In the genomic region with DNA sequence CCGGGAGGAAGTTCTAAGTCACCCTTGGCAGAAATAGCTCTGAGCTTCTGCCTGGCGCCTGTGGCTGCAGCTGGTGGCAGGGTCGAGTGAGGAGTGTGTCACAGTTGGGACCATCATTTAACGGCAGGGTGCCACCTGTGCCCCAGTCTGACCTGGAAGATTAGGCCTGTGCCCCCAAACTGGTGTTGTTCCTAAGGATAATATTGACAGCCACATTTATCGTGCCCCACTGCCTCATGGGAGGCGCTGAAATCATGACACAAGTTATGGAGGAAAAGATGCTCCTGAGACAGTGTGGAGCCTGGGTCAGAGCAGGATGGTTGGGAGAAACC, we compare ENCODE assay signal across 27 mouse cellular contexts. TPM values are rescaled to one million over a fixed set of nuclear protein-coding genes. Genes with fewer than 3 reads are reported as not detected.
A peak's percentile ranks its signal among the peaks of the same experiment; 100 is the strongest.
DNase-seq lines count a peak whose midpoint lies in the region; ATAC-seq and TF ChIP-seq lines count a peak whose summit lies in the region.
"Had no signal": no experiment of that assay in that cellular context is flagged by ENCODE, and none has a peak within 500 bp of the region (broad histone marks: within the 10 kb centered on the region; RNA-seq: fewer than 3 reads in every experiment).

No protein-coding gene starts in this region.

- no peak for DNase-seq in liver, embryonic 11.5 days (ENCODE audit: low spot score)
- DNase-seq in liver, result no peak
- peak; percentile 47 for DNase-seq in thymus, postnatal 25 days
- DNase-seq in MN1 (ENCODE audit: low spot score), result no peak
- DNase-seq: adrenal gland, adult 2 months; B cell, adult 2 months; cerebellum, adult 9-11 months; heart, postnatal 36 days; lung, embryonic 14.5 days; lung, postnatal 4 days; midbrain, embryonic 14.5 days; right cerebral cortex, postnatal 25 days had no signal

- WGBS in liver, embryonic 11.5 days, result 36% methylated on average over 6 of the region's 6 CpGs
- 12% methylated on average over 6 of the region's 6 CpGs for WGBS in bone marrow, adult 2 months
- 21% methylated on average over 6 of the region's 6 CpGs for WGBS in liver, embryonic 15.5 days (ENCODE audit: insufficient replicate concordance)

- H3K27ac ChIP-seq in liver, embryonic 11.5 days (ENCODE audit: low read depth, low read length), result peak overlapping the region; percentile 97
- peak overlapping the region; percentile 55 for H3K27ac ChIP-seq in bone marrow, adult 2 months (ENCODE audit: control insufficient read depth, insufficient read depth, low read depth, low read length, poor library complexity)
- H3K27ac ChIP-seq in liver, embryonic 15.5 days (replicated peaks), result peak overlapping the region; percentile 94
- H3K27ac ChIP-seq: embryonic facial prominence, embryonic 12.5 days; hindbrain, embryonic 15.5 days; neural tube, embryonic 15.5 days had no signal

- H3K4me3 ChIP-seq in liver, embryonic 11.5 days (ENCODE audit: low read depth, low read length), result no peak overlapping the region
- no peak overlapping the region for H3K4me3 ChIP-seq in bone marrow, adult 2 months (replicated peaks; ENCODE audit: control insufficient read depth, low read depth, low read length)
- no peak overlapping the region for H3K4me3 ChIP-seq in liver, embryonic 15.5 days (replicated peaks)
- H3K4me3 ChIP-seq: embryonic facial prominence, embryonic 12.5 days; hindbrain, embryonic 15.5 days; neural tube, embryonic 15.5 days had no signal

- TF ChIP-seq POLR2A in bone marrow, adult 2 months (IDR thresholded peaks at IDR 0.05; ENCODE audit: borderline replicate concordance, control insufficient read depth, low read depth, low read length), result no peak

- H3K27me3 ChIP-seq in liver, embryonic 11.5 days (replicated peaks; ENCODE audit: control insufficient read depth, insufficient read depth, low read length), result no peaks in the 10 kb centered on the region
- no peaks in the 10 kb centered on the region for H3K27me3 ChIP-seq in liver, embryonic 15.5 days
- H3K27me3 ChIP-seq: embryonic facial prominence, embryonic 12.5 days; hindbrain, embryonic 15.5 days; neural tube, embryonic 15.5 days had no signal

- H3K9me3 ChIP-seq in liver, embryonic 11.5 days (ENCODE audit: control insufficient read depth, low read length), result no peaks in the 10 kb centered on the region
- H3K9me3 ChIP-seq in liver, embryonic 15.5 days (replicated peaks), result 0 out of 2 replicates have a peak, but pooled peaks cover 3% of the 10 kb centered on the region
- H3K9me3 ChIP-seq: embryonic facial prominence, embryonic 12.5 days; hindbrain, embryonic 15.5 days; neural tube, embryonic 15.5 days had no signal

- H3K36me3 ChIP-seq in liver, embryonic 11.5 days (ENCODE audit: control insufficient read depth, insufficient read depth, low read length), result no peaks in the 10 kb centered on the region
- no peaks in the 10 kb centered on the region for H3K36me3 ChIP-seq in liver, embryonic 15.5 days (replicated peaks)
- H3K36me3 ChIP-seq: embryonic facial prominence, embryonic 12.5 days; hindbrain, embryonic 15.5 days; neural tube, embryonic 15.5 days had no signal

- peak overlapping the region; percentile 49 for H3K9ac ChIP-seq in liver, embryonic 11.5 days (ENCODE audit: low read depth, low read length)
- peak overlapping the region; percentile 58 for H3K9ac ChIP-seq in liver, embryonic 15.5 days
- H3K9ac ChIP-seq: embryonic facial prominence, embryonic 12.5 days; hindbrain, embryonic 15.5 days; lung, embryonic 14.5 days; neural tube, embryonic 15.5 days had no signal

- TF ChIP-seq CTCF in bone marrow, adult 2 months (IDR thresholded peaks at IDR 0.05; ENCODE audit: control insufficient read depth, insufficient read depth, low read length), result no peak

- H3K4me2 ChIP-seq in liver, embryonic 11.5 days, result peak overlapping the region; percentile 49
- H3K4me2 ChIP-seq in liver, embryonic 15.5 days, result peak overlapping the region; percentile 60
- H3K4me2 ChIP-seq: embryonic facial prominence, embryonic 12.5 days; hindbrain, embryonic 15.5 days; lung, embryonic 14.5 days; neural tube, embryonic 15.5 days had no signal

- H3K4me1 ChIP-seq in liver, embryonic 11.5 days (replicated peaks; ENCODE audit: control insufficient read depth, insufficient read depth, low read length), result peaks cover 78% of the 10 kb centered on the region
- peaks cover 12% of the 10 kb centered on the region for H3K4me1 ChIP-seq in bone marrow, adult 2 months (ENCODE audit: control insufficient read depth, insufficient read depth, low read length)
- H3K4me1 ChIP-seq in liver, embryonic 15.5 days (replicated peaks), result peaks cover 97% of the 10 kb centered on the region
- H3K4me1 ChIP-seq: hindbrain, embryonic 15.5 days; neural tube, embryonic 15.5 days had no signal

- ATAC-seq in liver, embryonic 11.5 days (replicated peaks; ENCODE audit: low FRiP score), result no peak
- ATAC-seq in liver, embryonic 15.5 days (ENCODE audit: insufficient read depth), result no peak
- no peak for ATAC-seq in erythroid progenitor cell, adult 5-6 weeks (replicated peaks; ENCODE audit: low FRiP score, poor library complexity, severe bottlenecking)
- ATAC-seq: forebrain, embryonic 16.5 days; intestine, embryonic 16.5 days had no signal

RNA-seq across cellular contexts. Expression of gene Gtf3c5, which starts 16.0 kb away (rescaled TPM):
- polyA plus RNA-seq in liver, embryonic 11.5 days (2014; fragmentation: Nextera tagmentation; extraction: Ambion mirVana), result 30.8 and 32.9 TPM in 2 replicates
- polyA plus RNA-seq in bone marrow, adult 2 months (2011; ENCODE audit: insufficient read depth, insufficient read length, low replicate concordance, missing spikeins), result 14.5 and 14.7 TPM in 2 replicates
- polyA plus RNA-seq in liver, embryonic 15.5 days (2015; fragmentation: Nextera tagmentation; extraction: Ambion mirVana), result 12.6 and 14.3 TPM in 2 replicates
- 17.2 and 22.3 TPM in 2 replicates for total RNA-seq in erythroid progenitor cell, adult 5-6 weeks (2015; ENCODE audit: low replicate concordance)
- total RNA-seq in erythroid progenitor cell, adult 5-6 weeks (2017; ENCODE audit: low replicate concordance), result 11.0 and 15.3 TPM in 2 replicates

RNA-seq across cellular contexts. Expression of gene Gfi1b, which starts 22.2 kb away (rescaled TPM):
- polyA plus RNA-seq in liver, embryonic 11.5 days (2014; fragmentation: Nextera tagmentation; extraction: Ambion mirVana), result 143 and 151 TPM in 2 replicates
- polyA plus RNA-seq in bone marrow, adult 2 months (2011; ENCODE audit: insufficient read depth, insufficient read length, low replicate concordance, missing spikeins), result 62.0 and 66.9 TPM in 2 replicates
- polyA plus RNA-seq in liver, embryonic 15.5 days (2015; fragmentation: Nextera tagmentation; extraction: Ambion mirVana), result 88.2 and 91.9 TPM in 2 replicates
- total RNA-seq in erythroid progenitor cell, adult 5-6 weeks (2015; ENCODE audit: low replicate concordance), result 123 and 130 TPM in 2 replicates
- total RNA-seq in erythroid progenitor cell, adult 5-6 weeks (2017; ENCODE audit: low replicate concordance), result 77.8 and 88.3 TPM in 2 replicates
- total RNA-seq: adrenal gland, adult 2 months; heart, postnatal 36 days; layer of hippocampus, postnatal 14 days had no signal
- polyA plus RNA-seq: forebrain, embryonic 16.5 days; neural tube, embryonic 15.5 days had no signal

RNA-seq across cellular contexts. Expression of gene Cel, which starts 36.3 kb away (rescaled TPM):
- polyA plus RNA-seq in liver, embryonic 11.5 days (2014; fragmentation: Nextera tagmentation; extraction: Ambion mirVana), result not detected in 2 replicates
- 0.72 TPM in 1 of 2 replicates, not detected in the other for polyA plus RNA-seq in bone marrow, adult 2 months (2011; ENCODE audit: insufficient read depth, insufficient read length, low replicate concordance, missing spikeins)
- polyA plus RNA-seq in liver, embryonic 15.5 days (2015; fragmentation: Nextera tagmentation; extraction: Ambion mirVana), result 0.45 and 5.1 TPM in 2 replicates
- not detected in 2 replicates for total RNA-seq in erythroid progenitor cell, adult 5-6 weeks (2015; ENCODE audit: low replicate concordance)
- total RNA-seq in erythroid progenitor cell, adult 5-6 weeks (2017; ENCODE audit: low replicate concordance), result not detected in 2 replicates
- total RNA-seq: gastrocnemius, postnatal 4 days; heart, postnatal 36 days; layer of hippocampus, postnatal 14 days had no signal
- polyA plus RNA-seq: adrenal gland, adult 2 months; embryonic facial prominence, embryonic 12.5 days; erythroblast, embryonic 14.5 days; forebrain, embryonic 16.5 days; heart, embryonic 14.5 days; kidney, embryonic 16.5 days; limb, embryonic 11.5 days; lung, embryonic 14.5 days; midbrain, embryonic 14.5 days; stomach, embryonic 14.5 days had no signal

RNA-seq across cellular contexts. Expression of gene Tsc1, which starts 41.5 kb away (rescaled TPM):
- polyA plus RNA-seq in liver, embryonic 11.5 days (2014; fragmentation: Nextera tagmentation; extraction: Ambion mirVana), result 20.7 and 21.3 TPM in 2 replicates
- polyA plus RNA-seq in bone marrow, adult 2 months (2011; ENCODE audit: insufficient read depth, insufficient read length, low replicate concordance, missing spikeins), result 9.4 and 12.5 TPM in 2 replicates
- 8.9 and 10.0 TPM in 2 replicates for polyA plus RNA-seq in liver, embryonic 15.5 days (2015; fragmentation: Nextera tagmentation; extraction: Ambion mirVana)
- 13.0 and 16.9 TPM in 2 replicates for total RNA-seq in erythroid progenitor cell, adult 5-6 weeks (2015; ENCODE audit: low replicate concordance)
- 20.0 and 24.8 TPM in 2 replicates for total RNA-seq in erythroid progenitor cell, adult 5-6 weeks (2017; ENCODE audit: low replicate concordance)
